Mouse (Mus musculus): Measurements from ENCODE around the gene Nrg3.

GRCm38 (mm10) chr14:39191946-39192345 is 280.9 kb downstream of the Nrg3 start:
- TF ChIP-seq CTCF (IDR thresholded peaks at IDR 0.05; ENCODE audit: low read depth, low read length) (no peak), POLR2A (IDR thresholded peaks at IDR 0.05; ENCODE audit: borderline replicate concordance, low read depth, low read length) (no peak)

All from bone marrow macrophage, adult 2 months (primary cell).